Mouse (Mus musculus): ENCODE measurements around the gene Exosc2. TPM values are rescaled to one million over a fixed set of nuclear protein-coding genes. Genes with fewer than 3 reads are reported as not detected.

Exosc2 gene
- polyA plus RNA-seq, 1 experiment from 2014 or later, result 44.0 TPM

DNA sequence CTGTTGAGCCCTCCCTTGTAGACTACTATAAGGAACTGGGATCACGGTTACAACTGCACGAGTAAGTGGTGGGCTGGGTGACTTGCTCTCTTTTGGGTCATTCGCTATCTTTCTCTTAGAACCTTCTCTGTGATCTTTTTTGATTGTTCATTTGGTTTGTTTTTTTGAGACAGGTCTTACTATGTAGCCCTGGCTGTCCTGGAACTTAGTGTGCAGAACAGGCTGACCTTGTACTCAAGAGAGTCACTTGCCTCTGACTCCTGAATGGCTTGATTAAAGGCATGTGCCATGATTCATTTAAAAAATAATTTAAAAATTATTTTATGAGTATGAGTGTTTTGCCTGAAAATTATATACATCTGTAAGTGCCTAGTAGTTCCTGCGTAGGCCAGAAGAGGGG lies 44.3 kb downstream of the Exosc2 start:
- H3K27me3 ChIP-seq (replicated peaks; ENCODE audit: control insufficient read depth, insufficient read depth, low read length), result no peaks in the 10 kb centered on the region
- no peaks in the 10 kb centered on the region for H3K4me1 ChIP-seq (replicated peaks; ENCODE audit: control insufficient read depth, insufficient read depth, low read length)
- H3K36me3 ChIP-seq (ENCODE audit: control insufficient read depth, insufficient read depth), result no peaks in the 10 kb centered on the region
- 100% methylated on average over 4 of the region's 4 CpGs for WGBS
- no peak for ATAC-seq
- no peak overlapping the region for H3K4me2 ChIP-seq (ENCODE audit: low read length)
- no peak overlapping the region for H3K9ac ChIP-seq (replicated peaks; ENCODE audit: low read depth, low read length)
- no peaks in the 10 kb centered on the region for H3K9me3 ChIP-seq (ENCODE audit: control insufficient read depth, low read length)
- H3K27ac ChIP-seq (ENCODE audit: low read length), result no peak overlapping the region
- no peak overlapping the region for H3K4me3 ChIP-seq (replicated peaks; ENCODE audit: low read length)

DNA sequence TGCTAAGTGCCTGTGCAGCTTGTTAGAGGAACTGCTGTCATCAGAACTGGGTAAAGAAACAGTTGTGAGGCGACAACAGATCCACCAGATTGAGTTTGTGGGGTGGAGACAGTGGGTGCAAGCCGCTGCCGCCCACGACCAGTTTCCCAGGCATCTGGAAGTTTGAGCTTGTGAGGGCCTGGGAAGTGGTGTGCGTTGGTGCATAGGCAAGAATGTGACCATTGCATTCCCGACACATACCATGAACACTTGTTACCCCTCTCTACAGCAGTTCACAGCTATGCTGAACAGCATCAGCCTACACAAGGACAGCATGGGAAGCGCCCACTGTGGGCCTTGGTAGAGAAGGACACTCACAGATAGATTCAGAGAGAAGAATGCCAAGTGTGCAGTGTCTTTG lies 45.5 kb downstream of the Exosc2 start:
- no peak overlapping the region for H3K9ac ChIP-seq (replicated peaks; ENCODE audit: low read depth, low read length)
- H3K27me3 ChIP-seq (replicated peaks; ENCODE audit: control insufficient read depth, insufficient read depth, low read length), result no peaks in the 10 kb centered on the region
- no peaks in the 10 kb centered on the region for H3K36me3 ChIP-seq (ENCODE audit: control insufficient read depth, insufficient read depth)
- H3K4me3 ChIP-seq (replicated peaks; ENCODE audit: low read length), result no peak overlapping the region
- WGBS, result 91% methylated on average over 7 of the region's 7 CpGs
- ATAC-seq, result no peak
- no peak overlapping the region for H3K4me2 ChIP-seq (ENCODE audit: low read length)
- H3K9me3 ChIP-seq (ENCODE audit: control insufficient read depth, low read length), result no peaks in the 10 kb centered on the region
- no peaks in the 10 kb centered on the region for H3K4me1 ChIP-seq (replicated peaks; ENCODE audit: control insufficient read depth, insufficient read depth, low read length)
- no peak overlapping the region for H3K27ac ChIP-seq (ENCODE audit: low read length)

DNA sequence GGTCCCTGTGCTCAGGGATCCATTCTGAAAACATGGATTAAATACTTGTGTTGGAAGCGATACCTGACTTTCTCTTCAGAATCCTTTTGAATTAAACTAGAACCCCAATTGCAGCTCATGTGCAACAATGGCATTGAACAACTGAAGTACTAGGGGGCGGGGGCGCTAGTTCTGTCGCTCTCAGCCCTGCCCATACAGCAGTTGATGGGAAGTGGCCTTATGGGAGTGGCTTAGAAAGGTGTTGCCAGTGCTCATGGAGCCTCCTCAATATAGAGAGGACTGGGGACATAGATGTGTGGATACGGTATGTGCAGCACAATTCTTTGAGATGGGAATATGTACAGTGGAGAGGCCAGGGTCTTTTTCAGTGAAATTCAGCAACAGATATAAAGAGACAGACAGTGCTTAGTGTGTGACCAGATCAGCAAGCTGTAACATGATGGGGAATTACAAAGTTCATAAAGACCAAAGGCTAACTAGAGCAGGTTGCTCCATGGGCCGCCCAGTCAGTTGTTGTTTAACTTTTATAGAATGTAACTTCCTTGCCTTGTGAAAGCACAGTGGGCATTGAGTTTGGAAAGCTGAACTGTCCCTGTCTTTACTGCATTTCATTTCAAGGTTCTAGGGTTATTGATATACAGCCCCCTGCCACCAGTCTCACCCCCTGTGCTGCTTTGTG lies 48.8 kb downstream of the Exosc2 start:
- no peak for ATAC-seq
- no peaks in the 10 kb centered on the region for H3K27me3 ChIP-seq (replicated peaks; ENCODE audit: control insufficient read depth, insufficient read depth, low read length)
- H3K4me1 ChIP-seq (replicated peaks; ENCODE audit: control insufficient read depth, insufficient read depth, low read length), result no peaks in the 10 kb centered on the region
- H3K4me3 ChIP-seq (replicated peaks; ENCODE audit: low read length), result no peak overlapping the region
- H3K9me3 ChIP-seq (ENCODE audit: control insufficient read depth, low read length), result no peaks in the 10 kb centered on the region
- H3K4me2 ChIP-seq (ENCODE audit: low read length), result no peak overlapping the region
- H3K36me3 ChIP-seq (ENCODE audit: control insufficient read depth, insufficient read depth), result no peaks in the 10 kb centered on the region
- no peak overlapping the region for H3K9ac ChIP-seq (replicated peaks; ENCODE audit: low read depth, low read length)
- H3K27ac ChIP-seq (ENCODE audit: low read length), result no peak overlapping the region
- 87% methylated on average over 6 of the region's 6 CpGs for WGBS

DNA sequence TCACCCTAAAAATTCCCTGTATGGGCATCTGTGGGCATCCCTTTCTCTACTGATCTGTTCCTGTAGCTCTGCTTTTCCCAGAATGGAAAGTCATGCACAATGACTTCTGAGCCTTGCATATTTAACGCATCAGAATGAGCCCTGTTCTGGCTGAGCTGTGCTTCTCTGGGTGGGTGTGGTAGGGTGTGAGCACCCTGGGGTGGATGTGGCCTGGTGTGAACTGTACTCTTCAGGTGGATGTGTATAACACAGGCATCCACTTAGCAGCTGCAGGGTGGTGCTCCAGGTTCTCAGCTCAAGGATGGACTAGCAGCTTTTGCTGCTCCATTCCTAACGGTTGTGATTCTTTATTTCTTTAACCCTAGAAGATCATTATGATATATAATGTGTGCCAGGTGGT lies 49.4 kb downstream of the Exosc2 start:
- no peaks in the 10 kb centered on the region for H3K9me3 ChIP-seq (ENCODE audit: control insufficient read depth, low read length)
- H3K9ac ChIP-seq (replicated peaks; ENCODE audit: low read depth, low read length), result no peak overlapping the region
- no peaks in the 10 kb centered on the region for H3K36me3 ChIP-seq (ENCODE audit: control insufficient read depth, insufficient read depth)
- ATAC-seq, result no peak
- H3K4me3 ChIP-seq (replicated peaks; ENCODE audit: low read length), result no peak overlapping the region
- H3K27ac ChIP-seq (ENCODE audit: low read length), result no peak overlapping the region
- no peaks in the 10 kb centered on the region for H3K4me1 ChIP-seq (replicated peaks; ENCODE audit: control insufficient read depth, insufficient read depth, low read length)
- H3K27me3 ChIP-seq (replicated peaks; ENCODE audit: control insufficient read depth, insufficient read depth, low read length), result no peaks in the 10 kb centered on the region
- H3K4me2 ChIP-seq (ENCODE audit: low read length), result no peak overlapping the region
- 86% methylated on average over 2 of the region's 2 CpGs for WGBS

DNA sequence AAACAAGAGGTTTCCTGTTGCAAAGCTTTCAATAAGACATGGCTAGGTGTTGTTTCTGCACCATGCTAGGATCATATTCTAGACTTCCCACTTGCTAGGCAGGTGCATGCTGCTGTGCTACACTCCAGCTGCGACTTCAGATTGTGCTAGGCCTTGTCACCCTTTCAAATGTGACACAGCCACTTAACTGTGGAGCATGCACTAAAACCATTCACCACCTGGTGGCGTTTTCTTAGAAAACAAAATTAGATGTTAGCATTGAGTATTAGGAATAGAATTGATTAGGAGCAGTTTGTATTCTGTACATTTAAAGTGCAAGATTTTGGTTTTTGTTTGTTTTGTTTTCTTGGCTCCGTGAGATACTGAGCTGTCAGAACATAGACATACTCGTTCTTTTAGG lies 50.3 kb downstream of the Exosc2 start:
- H3K4me1 ChIP-seq (replicated peaks; ENCODE audit: control insufficient read depth, insufficient read depth, low read length), result no peaks in the 10 kb centered on the region
- no peak overlapping the region for H3K27ac ChIP-seq (ENCODE audit: low read length)
- ATAC-seq, result no peak
- no peak overlapping the region for H3K4me3 ChIP-seq (replicated peaks; ENCODE audit: low read length)
- no peaks in the 10 kb centered on the region for H3K27me3 ChIP-seq (replicated peaks; ENCODE audit: control insufficient read depth, insufficient read depth, low read length)
- no peak overlapping the region for H3K9ac ChIP-seq (replicated peaks; ENCODE audit: low read depth, low read length)
- no peak overlapping the region for H3K4me2 ChIP-seq (ENCODE audit: low read length)
- 61% methylated on average over 4 of the region's 4 CpGs for WGBS
- H3K36me3 ChIP-seq (ENCODE audit: control insufficient read depth, insufficient read depth), result no peaks in the 10 kb centered on the region
- no peaks in the 10 kb centered on the region for H3K9me3 ChIP-seq (ENCODE audit: control insufficient read depth, low read length)

DNA sequence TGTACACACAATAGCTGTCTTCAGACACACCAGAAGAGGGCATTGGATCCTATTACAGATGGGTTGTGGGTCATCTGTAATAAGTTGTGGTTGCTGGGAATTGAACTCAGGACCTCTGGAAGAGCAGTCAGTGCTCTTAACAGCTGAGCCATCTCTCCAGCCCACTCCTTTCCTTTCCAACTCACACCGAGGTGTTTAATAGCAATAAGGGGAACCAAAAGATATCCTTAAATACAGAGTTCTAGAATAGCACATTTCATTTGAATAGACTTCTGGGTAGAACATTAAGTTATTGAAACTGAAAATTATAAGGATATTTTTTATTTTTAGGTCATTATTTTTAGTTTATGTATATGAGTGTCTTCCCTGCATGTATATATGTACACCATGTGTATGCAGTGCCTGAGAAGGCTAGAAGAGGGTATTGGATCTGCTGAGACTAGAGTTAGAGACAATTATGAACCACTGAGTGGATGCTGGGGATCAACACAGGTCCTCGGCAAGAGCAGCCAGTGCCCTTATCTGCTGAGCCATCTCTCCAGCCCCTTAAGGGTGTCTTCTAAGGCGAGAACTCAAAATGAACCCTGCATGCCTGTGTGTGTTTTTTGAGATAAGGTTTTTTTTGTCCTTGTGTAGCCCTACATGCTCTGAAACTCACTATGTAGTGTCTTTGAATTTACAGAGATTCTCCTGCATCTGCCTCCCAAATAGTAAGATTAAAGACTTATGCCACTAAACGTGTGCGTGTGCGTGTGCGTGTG lies 54.4 kb downstream of the Exosc2 start:
- H3K27me3 ChIP-seq (replicated peaks; ENCODE audit: control insufficient read depth, insufficient read depth, low read length), result no peaks in the 10 kb centered on the region
- no peaks in the 10 kb centered on the region for H3K9me3 ChIP-seq (ENCODE audit: control insufficient read depth, low read length)
- 96% methylated on average over 7 of the region's 7 CpGs for WGBS
- no peak overlapping the region for H3K4me3 ChIP-seq (replicated peaks; ENCODE audit: low read length)
- H3K4me2 ChIP-seq (ENCODE audit: low read length), result no peak overlapping the region
- no peaks in the 10 kb centered on the region for H3K36me3 ChIP-seq (ENCODE audit: control insufficient read depth, insufficient read depth)
- no peak overlapping the region for H3K9ac ChIP-seq (replicated peaks; ENCODE audit: low read depth, low read length)
- no peaks in the 10 kb centered on the region for H3K4me1 ChIP-seq (replicated peaks; ENCODE audit: control insufficient read depth, insufficient read depth, low read length)
- H3K27ac ChIP-seq (ENCODE audit: low read length), result no peak overlapping the region
- no peak for ATAC-seq

DNA sequence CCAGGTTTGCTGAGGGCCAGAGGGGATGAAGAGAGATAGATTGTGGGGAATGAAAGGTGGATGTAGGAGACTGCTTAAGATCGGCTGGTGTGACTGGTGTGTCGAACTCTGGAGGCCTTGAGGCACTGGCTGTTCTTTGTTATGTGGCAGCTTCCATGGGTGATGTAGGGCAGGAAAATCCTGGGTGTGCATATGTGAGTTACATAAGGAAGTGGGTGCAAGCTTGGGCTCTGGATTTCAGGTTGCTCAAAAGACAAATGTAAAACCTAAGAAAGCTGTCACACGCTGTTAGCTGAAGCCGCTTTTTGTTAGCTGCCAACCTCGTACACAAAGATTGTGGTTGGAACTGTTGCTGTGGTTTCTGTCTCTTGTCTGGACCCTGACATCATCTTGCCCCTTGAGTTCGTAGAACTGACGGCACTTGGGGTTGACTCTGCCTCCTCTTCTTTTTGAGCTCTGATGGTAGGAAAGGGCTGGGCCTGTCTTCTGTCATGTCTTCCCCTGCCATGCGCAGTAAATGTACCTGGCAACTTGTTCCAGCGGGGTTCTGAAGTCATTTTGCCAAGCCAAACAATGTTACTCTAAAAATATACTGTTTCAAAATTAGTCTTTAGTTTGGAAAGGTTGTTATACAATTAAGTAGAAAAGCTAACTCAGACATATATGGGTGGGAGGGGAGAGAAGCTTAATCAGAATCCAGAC lies 57.2 kb downstream of the Exosc2 start:
- H3K4me3 ChIP-seq (replicated peaks; ENCODE audit: low read length), result no peak overlapping the region
- no peak overlapping the region for H3K9ac ChIP-seq (replicated peaks; ENCODE audit: low read depth, low read length)
- no peak overlapping the region for H3K27ac ChIP-seq (ENCODE audit: low read length)
- no peaks in the 10 kb centered on the region for H3K4me1 ChIP-seq (replicated peaks; ENCODE audit: control insufficient read depth, insufficient read depth, low read length)
- no peaks in the 10 kb centered on the region for H3K36me3 ChIP-seq (ENCODE audit: control insufficient read depth, insufficient read depth)
- H3K4me2 ChIP-seq (ENCODE audit: low read length), result no peak overlapping the region
- no peak for ATAC-seq
- no peaks in the 10 kb centered on the region for H3K9me3 ChIP-seq (ENCODE audit: control insufficient read depth, low read length)
- WGBS, result 89% methylated on average over 9 of the region's 9 CpGs
- no peaks in the 10 kb centered on the region for H3K27me3 ChIP-seq (replicated peaks; ENCODE audit: control insufficient read depth, insufficient read depth, low read length)

DNA sequence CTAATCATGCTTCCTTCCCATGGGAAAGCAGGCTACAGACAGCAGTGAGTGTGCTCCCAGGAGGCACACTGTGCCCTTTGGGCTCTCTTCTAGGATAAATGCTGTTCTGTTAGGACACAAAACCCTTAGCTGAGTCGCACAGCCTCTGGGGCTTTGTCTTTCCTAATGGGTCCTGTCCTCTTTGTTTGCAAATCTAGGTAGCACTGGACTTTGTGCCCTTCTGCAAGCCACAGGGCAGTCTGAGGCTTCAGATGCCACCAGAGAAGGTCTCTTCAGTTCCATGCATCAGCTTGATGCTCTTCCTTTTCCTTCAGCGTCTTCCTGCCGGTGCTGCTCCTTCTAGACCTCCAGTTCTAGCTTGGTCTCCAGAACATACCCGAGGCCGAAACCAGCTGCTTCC lies 60.1 kb downstream of the Exosc2 start:
- Histone ChIP-seq H3K27me3 (replicated peaks; ENCODE audit: control insufficient read depth, insufficient read depth, low read length) (no peaks in the 10 kb centered on the region), H3K4me2 (ENCODE audit: low read length) (no peak overlapping the region), H3K36me3 (ENCODE audit: control insufficient read depth, insufficient read depth) (no peaks in the 10 kb centered on the region), H3K9ac (replicated peaks; ENCODE audit: low read depth, low read length) (no peak overlapping the region), H3K4me3 (replicated peaks; ENCODE audit: low read length) (no peak overlapping the region), H3K4me1 (replicated peaks; ENCODE audit: control insufficient read depth, insufficient read depth, low read length) (no peaks in the 10 kb centered on the region), H3K27ac (ENCODE audit: low read length) (no peak overlapping the region), H3K9me3 (ENCODE audit: control insufficient read depth, low read length) (no peaks in the 10 kb centered on the region)
- no peak for ATAC-seq
- WGBS, result 91% methylated on average over 5 of the region's 5 CpGs

Measured in forebrain, embryonic 16.5 days (tissue).